Mouse (Mus musculus): ENCODE measurements around the gene Ube2f. TPM values are rescaled to one million over a fixed set of nuclear protein-coding genes. Genes with fewer than 3 reads are reported as not detected.

Ube2f gene
- total RNA-seq, 4 experiments from 2014 or later, result 39.6 to 52.2 (median 45.2) TPM

DNA sequence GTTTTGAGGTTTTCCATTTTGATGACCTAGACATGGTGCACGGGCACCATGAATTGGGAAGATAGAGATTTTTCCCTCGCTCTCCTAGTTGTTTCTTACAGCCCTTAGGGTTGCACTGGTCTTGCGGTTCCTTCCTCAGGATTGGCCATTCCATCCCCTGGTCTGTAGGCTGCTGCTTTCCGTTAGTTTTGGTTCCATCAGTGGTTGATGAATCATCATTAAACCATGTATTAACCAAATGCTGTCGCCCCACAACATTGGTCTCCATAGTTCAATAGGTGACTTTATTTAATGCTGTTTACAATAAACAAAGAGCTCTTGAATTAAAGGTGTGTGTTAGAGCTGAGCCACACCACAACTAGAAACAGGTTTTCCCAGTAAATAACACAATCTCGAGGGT is 12.4 kb upstream of the Ube2f start:
- DNase-seq (ENCODE audit: low spot score), result no peak

DNA sequence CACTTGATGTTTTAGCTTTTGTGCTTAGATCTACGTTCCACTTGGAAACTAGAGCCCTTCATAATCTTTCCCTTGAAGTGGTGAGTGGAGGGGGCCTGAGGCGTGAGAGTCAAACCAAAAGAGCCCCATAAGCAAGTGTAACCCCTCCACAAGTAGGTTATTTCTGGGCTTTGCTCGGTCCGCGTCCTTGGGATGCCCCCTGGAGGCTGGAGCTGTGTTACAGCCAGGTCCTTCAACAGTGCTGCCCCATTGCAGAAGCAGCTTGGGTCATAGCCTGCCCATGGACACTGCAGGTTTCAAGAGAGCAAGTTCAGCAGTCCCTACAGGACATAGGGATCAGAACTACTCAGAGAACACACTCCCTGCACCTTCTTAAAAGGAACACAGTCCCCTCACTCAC is 11.0 kb upstream of the Ube2f start:
- DNase-seq (ENCODE audit: low spot score), result peak; percentile 46

DNA sequence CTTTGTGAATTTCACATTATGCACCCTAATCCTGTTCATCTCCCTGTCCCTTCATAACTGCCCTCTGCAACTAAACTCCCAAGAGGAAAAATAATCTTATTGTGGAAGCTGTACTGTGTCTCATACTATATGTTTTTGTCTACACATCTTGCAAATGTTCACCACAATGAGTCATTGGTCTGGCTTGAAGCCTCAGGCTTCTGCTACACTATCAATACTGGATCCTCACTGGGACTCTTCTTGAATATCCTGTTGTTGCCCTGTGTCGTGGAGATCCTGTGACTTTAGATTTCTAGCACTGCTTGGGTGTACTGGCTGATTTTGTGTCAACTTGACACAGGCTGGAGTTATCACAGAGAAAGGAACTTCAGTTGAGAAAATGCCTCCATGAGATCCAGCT is 10.3 kb upstream of the Ube2f start:
- no peak for DNase-seq (ENCODE audit: low spot score)

DNA sequence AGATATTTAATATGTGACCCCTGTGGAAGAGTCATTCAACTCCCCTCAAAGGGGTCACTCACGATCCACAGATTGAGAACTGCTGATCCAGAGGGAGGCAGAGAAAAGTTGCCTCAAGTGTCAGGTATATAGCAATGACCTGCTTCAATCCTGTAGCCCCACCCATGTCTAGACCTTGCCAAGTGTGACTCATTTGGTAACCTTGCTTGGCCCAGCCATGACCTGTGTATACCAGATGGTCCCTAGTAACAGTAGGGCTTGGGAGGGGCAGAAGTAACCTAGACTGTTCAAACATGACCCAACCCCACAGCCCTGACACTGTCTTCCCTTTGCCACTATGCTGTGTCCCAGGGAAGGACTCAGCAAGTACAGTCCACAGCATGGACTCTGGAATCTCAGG is 9.4 kb upstream of the Ube2f start:
- no peak for DNase-seq (ENCODE audit: low spot score)

DNA sequence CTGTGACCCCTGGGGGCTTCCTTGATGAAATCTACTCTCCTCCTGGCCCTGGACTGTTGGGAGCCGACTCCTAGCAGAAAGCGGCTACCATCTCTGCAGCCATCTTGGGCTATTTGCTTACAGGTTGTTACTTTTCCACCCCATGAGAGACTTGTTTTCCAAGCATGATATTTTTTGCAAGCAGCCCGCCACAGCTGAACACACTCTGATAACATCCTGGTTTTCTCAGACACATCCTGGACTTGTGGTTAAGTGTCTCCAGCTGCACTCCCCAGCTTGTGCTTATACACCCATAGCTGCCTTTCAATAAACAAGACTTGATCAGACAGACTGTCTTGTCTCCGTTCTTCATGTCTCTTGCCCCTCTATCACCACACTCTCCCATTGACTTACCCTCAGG is 8.9 kb upstream of the Ube2f start:
- no peak for DNase-seq (ENCODE audit: low spot score)

DNA sequence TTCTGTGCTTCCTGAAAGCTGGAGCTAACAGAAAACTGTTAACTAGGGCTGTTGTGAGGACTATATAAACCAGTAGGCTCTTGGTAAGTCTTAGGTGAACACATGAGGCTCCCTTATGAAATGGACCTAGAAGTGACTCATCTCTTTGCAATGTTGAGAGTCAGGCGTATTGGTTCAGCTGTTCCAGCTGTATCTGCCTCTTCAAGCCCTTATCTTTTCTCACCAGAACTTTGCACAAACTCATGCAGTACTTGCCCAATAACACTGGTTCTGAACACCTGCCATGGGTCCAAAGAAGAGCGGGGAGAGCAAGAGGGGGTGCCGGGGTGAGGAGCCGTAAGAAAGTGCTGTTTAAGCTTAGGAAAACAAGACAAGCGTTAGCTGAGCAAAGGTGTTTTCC is 1.9 kb upstream of the Ube2f start:
- DNase-seq (ENCODE audit: low spot score), result no peak

DNA sequence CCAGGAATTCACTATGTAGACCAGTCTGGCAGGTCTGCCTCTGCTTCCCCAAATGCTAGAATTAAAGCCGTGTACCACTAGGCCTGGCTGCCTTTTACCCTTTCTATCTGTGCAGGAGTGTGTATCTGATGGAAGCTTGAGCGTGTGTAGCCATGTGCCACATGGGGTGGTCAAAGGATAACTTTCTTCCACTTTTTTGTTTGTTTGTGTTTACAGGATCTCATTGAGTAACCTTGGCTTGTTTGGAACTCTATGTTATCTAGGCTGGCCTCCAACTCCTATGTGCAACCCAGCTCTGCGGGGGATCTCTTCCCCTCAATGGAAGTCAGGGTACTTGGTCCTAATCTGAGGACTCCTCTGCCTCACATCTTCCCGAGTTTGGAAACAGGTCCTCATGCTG is 1.1 kb upstream of the Ube2f start:
- DNase-seq (ENCODE audit: low spot score), result no peak

DNA sequence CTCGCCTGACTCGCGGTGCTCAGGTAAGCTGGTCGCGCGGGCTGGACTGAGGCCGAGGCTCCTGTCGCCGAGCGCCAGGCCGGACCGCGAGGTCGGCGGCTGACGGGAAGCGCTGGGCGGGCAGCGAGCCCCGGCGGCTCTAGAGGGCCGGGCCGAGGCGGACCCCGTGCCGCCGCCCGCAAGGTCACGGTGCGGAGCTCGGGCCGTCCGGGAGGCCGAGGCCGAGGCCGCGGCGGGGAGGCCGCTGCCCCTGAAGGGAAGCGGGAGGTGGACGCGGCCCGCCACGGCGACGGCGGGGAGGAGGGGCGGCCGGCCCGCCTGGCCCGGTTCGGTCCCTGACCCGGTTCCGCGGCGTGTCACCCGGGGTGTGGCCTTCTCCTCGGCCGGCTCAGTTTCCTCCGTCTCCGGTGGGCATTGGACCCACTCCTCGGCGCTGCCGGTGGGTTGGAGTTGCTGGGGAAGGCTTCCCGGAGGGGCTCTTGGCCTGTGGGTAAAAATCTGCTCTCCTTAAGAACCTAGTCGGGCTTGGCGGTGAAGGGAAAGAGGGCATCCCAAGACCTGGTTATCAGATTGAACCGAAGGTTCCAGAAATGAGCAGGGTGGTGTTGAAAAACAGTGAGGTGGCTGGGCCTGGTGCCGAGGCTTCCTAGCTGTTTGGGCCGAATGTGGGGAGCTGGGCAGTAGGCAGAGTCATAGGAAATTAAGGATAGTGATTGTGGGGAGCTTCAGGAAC is 477 bp downstream of the Ube2f start:
- DNase-seq (ENCODE audit: low spot score), result peak; percentile 11

DNA sequence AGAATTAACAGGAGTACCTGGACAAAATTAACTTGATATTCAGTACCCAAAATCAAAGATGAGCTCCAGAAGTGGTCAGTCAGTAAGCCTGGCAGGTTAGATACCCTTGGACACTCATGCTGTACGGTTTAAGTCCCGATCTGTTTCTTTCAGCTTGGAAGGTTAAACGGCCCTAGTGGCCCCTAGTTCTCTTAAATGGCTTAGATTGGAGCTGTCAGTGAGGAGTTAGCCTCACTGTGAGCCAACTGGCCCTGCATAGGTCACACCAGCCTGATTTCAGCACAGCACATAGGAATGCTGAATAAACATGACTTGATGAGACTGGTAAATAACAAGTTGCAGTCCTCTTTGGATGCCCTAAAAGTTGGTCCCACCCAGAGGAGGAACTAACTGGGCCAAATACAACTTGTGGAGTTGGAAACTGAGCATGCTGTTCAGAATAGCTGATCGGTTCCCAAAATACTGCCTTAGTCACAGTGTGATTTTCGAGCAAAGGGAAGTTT is 1.1 kb downstream of the Ube2f start:
- peak; percentile 26 for DNase-seq (ENCODE audit: low spot score)

DNA sequence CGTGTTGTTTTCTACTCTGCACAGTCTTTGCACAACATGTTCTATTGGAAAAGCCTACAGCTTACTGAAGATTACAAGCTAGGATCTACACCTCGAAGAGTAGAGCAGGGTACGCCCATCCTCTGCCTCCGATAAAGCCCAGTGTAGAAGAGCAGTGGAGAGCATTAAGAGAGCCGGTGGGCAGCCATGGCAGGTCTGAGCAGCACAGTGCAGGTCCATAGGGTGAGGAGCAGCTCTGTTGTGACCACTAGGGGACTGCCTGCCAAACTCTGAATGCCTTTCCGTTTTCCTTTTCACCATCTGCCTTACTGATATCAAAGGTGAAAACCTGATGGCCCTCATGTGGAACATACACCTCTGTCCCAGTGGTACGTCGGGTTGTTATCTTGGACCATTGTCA is 1.8 kb downstream of the Ube2f start:
- no peak for DNase-seq (ENCODE audit: low spot score)

DNA sequence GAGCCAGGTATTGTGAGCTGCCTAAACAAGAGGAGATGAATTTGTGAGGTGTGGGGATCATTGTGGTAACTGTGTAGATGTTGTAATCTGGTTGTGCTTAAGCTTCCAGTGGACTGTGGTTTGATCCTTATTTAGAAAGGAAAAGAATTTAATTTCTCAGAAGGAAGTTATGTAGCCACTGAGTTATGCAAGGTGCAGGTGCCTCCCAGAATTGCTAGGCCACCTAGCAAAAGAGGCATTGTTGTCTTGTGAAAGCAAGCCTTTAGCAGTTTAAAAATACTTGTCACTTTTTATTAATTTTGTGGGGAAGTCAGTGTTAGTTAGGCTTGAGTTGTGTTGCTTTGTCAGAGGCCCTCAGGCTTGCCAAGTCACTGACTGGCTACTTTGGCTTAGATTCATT is 7.8 kb downstream of the Ube2f start:
- DNase-seq (ENCODE audit: low spot score), result no peak

DNA sequence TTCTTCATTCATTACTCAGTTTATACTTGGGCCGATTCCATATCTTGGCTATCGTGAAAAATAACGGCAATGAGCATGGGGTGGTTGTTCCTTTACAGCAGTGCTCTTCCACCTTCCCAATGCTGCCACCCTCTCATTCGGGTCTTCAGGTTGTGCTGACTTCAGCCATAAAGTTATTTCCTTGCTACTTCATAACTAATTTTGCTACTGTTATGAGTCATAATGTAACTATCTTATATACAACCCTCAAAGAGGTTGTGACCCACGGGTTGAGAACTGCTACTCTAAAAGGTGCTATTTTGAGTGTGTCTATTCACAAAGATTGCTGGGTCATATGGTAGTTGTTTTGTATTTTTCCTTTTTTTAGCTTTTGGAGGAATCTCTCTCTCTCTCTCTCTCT is 9.7 kb downstream of the Ube2f start:
- DNase-seq (ENCODE audit: low spot score), result no peak

DNA sequence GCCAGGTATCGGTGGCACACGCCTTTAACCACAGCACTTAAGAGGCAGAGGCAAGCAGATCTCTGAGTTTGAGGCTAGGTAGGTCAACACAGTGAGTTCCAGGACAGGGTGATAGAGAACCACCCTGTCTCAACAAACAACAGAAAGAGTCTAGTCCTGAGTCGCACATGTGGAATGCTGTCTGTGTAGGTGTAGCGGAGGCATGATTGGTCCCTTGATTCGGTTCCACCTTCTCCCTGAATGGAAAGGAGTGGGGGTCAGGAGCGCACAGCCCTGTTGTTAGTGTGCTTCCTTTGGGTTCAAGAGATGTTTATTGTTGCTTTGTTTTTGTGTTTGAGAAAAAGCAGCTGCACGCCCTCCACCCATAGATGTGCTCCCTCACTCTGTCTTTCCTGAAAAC is 12.4 kb downstream of the Ube2f start:
- DNase-seq (ENCODE audit: low spot score), result no peak

DNA sequence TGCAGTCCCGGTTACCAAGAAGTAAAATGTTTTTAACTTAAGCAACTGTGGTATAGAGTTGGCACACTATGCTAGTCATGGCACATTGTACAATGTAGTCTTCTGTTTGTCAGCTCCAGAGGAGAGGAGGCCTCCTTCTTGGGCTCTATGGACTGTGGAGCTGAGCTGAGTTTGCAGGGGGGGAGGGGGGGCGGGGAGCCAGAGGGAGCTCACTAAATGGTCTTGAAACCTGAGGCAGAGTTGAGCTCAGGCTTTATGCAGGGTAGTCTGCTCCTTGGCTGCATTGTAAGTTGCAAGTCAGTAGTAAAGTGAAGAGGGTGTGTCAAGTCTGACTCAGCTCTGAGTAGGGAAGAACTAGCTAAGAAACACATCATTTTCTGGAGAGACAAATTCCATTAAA is 22.2 kb downstream of the Ube2f start:
- no peak for DNase-seq (ENCODE audit: low spot score)

DNA sequence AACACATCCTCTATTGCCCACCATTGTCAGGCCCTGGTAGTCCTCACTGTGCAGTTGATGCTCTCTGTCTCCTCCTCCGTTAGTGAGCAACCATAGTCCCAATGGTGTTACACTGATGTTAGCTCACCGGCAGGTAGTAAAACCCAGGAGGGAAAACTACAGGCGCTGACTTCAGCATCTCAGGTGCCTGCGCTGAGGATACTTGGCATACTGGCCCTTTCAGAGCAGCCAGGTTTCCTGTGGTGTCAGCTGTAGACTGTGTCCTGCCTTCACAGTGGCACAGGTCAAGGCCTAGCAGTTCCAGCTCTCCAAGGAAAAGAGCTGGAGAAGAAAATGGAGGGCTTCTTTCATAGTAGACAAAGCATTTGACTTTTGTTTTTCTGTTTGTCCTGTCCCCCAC is 26.5 kb downstream of the Ube2f start:
- no peak for DNase-seq (ENCODE audit: low spot score)

DNA sequence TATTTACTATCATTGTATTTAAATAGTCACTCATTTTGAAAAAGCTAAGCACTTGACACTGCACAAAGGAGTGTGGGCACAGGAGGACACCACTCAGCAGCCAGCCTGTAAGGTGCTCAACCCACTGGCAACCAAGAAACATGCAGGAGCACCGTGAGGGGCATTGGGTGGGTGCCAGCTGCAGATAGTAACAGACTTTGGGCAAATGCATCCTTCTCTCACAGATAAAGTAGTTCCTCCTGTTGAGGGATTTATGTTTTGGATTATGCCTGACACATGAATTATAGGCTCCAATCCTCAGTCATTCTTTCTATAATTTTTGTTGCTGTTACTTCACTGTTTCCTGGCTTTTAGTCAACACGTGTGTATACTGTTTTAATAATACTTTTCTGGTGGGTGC is 27.4 kb downstream of the Ube2f start:
- no peak for DNase-seq (ENCODE audit: low spot score)

DNA sequence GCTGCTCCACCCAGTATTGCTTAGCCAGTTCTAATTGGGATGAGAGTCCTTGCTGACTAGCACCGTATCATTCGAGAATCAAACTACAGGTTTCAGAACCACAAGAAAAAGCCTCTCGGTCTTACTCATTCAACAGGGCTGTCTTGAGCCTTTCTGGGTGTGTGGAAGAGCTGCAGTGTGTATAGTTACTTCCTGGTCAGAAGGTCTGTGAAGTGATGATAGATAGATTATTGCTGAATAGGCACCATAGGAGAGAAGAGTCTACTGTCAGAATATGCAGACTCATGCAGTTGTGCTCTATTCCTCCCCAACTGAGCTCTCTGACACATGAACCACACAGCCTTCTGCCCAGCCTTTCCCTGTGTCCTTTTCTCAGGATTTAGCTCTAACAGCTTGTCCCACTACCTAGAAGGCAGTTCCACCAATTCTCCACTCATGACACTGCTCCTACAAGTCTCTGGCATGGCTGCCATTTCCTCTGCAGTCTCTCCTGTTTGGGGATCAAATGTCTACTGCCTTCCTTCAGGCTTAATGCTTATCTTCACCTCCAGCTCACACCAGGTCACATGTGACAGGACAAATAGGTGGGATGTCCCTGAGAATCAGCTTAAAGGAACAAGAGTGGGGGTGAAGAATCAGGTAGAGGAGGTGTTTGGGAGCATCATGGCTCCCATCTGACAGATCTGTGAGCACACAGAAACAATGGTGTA is 28.5 kb downstream of the Ube2f start:
- no peak for DNase-seq (ENCODE audit: low spot score)

DNA sequence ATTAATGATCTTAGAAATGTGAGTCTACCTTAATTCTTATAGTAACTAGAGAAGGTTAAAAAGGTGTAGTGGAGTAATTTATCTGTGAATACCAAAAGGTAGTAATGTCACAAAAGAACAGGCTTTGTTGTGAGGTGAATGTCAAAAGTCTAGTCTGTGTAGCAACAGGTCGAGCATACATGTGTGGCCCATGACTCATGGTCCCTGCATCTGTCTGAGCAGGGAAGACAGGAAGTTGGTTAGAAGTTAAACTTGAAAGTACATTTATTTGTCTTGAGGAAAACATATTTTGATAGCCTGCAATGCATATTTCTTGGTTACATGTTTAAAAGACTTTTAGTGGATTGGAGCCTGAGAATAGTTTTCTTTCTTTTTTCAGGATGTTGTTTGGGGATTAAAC is 29.0 kb downstream of the Ube2f start:
- no peak for DNase-seq (ENCODE audit: low spot score)

DNA sequence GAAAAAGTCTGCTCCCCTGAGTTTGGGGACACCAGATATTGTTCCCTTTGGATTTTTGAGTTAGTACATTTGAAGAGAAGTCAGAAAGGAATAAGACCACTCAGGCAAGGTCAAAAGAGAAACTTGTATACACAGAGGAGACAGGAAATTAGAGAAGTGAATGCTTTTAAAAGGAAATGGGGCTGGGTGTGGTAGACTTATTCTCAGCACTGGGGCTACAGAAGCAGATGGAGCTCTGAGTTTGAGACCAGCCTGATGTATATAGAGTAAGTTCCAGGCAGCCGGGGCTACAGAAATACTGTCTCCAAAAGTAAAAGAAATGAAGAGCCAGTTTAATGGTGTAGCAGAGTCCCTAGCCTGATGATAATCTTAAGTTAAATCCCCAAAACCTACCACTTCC is 32.5 kb downstream of the Ube2f start:
- no peak for DNase-seq (ENCODE audit: low spot score)

DNA sequence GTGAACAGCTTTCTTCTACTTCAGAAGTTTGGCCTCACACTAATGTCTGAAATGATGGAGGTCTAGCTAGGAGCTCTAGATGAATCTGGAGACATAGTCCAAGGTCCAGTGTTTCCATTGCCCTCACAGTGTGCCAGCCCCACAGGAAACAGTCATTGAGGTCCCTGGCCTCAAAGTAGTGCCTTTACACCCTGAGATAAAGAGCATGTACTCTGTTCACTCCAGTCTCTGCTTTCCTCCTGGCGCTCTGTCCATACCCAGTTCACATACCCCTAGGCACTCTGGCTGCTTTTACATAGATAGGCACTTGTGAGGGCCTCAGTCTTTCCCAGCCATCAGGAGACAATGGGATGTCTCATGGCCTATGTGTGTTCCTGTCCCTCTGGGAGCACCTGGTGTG is 39.3 kb downstream of the Ube2f start:
- DNase-seq (ENCODE audit: low spot score), result no peak

DNA sequence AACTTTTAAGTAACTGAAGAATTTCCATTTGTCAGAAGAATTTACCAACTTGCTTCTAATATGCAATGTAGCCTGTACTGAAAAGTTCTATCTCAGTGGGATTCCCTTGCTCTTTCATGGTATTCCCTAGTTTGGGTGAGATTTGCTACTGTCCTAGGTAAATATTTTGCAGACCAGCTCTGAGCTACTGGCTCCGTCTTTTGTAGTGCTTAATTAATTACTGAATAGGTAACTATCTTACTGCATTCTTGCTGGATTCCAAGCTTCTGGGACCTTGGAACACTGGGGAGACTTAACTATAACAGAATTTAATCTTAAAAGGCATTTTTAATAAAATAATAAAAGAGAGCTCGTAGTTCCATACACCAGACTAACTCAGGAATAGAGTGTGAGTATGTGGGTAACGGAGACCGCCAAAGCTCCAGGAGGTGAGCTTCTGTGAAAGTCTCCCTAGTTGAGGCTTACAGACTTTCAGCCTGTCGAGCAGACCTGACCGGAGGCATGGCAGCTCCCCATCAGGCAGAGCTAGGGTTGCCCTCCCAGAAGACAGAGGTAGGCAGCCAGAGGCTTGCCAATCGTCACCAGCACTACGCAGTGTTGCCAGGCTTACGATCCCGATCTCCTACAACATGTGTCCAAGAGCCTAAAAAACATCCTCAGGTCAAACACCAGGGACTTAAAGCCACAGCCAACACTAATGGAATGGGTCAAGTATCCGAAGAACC is 42.2 kb downstream of the Ube2f start:
- DNase-seq (ENCODE audit: low spot score), result no peak

DNA sequence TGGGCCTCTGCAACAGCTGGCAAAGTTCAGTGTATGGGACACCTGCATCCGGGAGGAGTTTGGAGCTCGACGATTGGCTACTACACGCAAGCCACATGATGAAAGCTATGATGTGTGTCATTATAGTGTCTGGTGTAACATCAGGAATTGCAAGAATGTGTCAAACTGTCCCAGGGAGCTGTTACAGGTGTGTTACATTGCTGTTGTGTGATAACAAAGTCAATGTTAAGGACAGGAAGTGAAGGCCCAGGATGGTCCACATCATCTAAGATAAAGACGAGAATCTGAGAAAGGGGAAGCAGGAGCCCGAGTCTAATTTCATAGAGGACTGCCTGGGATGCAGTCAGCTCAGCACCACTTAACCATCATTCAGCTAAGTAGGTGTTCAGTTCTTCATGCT is 45.4 kb downstream of the Ube2f start:
- no peak for DNase-seq (ENCODE audit: low spot score)

All from heart, adult 8-10 months (tissue).